Mouse (Mus musculus) monocyte, adult 2 months (primary cell): ENCODE measurements at regions not wholly inside any gene's neighbourhood (a gene's known extent, or its start where the extent isn't known, plus 50 kb on each side); places are given as distances from the start of the nearest gene placed in this dataset.
"Not testable (repeated sequence)": the region's sequence is repeated elsewhere in the genome, so short reads cannot be mapped to it uniquely, and the experiment has no call there.

Experiments
- DNase-seq, 2 experiments: peaks; one replicate each; pipeline ENCODE4 v3.0.0; 2022; ENCODE audit warnings: low spot score in 2 of 2, low read depth in 1 of 2

DNA sequence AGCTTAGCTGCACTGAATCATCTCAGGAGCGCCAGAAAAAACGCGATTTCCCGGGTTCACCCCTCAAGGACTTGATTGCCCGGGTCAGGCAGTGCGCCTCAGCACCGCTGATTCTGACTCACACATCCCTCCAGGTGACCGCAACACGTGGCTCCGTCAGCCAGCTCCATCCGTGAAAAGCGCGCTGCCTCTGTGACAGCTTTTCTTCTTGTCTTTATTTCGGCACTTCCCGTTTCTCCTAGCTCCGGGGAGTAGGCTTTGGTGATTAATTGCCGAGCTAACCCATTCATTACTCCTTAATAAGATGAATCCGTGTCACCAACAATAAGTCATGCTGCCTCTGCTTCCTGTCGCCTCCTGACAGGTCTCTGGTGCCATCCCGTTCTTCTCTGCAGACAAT, 108.6 kb downstream of the Katnal1 start:
- DNase-seq: peak; percentile 21 to 27

GRCm38 (mm10) chr5:148819423-148819822, 109.7 kb downstream of the Katnal1 start:
- no peak for DNase-seq

DNA sequence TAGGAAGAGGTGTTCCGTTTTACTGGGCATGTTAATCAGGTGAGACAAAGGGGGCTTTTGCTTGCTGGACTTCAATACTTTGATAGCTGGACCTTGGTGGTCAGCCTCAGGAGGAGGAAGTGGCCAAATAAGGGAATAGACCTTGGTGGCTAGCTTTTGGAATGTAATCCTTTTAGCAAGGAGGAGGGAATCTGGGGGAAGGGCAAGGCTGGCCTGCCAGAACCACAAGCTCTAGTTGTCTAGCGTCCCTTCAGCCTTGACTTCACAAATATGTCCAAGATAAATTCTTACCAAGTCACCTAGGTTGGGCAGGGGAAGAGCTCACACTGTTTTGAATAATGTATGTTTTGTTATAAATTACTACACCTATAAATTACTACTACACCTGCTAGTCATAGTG, 110.4 kb downstream of the Katnal1 start:
- no peak for DNase-seq

DNA sequence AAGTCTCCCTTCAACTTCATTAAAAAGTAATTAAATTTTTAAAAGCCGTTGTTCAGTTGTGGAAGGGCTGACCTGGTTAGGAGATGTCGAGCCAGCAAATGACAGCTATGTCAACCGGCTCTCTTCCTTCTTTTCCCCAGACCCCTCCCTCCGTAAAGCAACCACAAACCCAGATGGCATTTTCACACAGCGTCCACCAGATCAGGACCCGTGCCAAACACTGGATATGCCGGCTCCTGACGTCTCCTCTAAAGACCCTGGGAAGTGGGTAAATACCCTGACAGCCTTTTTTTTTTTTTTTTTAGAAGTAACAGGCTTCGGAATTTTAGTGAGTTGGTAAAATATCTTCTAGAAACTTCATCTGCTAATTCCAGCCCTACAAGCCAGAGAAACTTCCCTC, 116.3 kb downstream of the Katnal1 start:
- DNase-seq: no peak

GRCm38 (mm10) chr5:148812016-148812415, 117.1 kb downstream of the Katnal1 start:
- DNase-seq: peak in 1 of 2 experiments; percentile 45

DNA sequence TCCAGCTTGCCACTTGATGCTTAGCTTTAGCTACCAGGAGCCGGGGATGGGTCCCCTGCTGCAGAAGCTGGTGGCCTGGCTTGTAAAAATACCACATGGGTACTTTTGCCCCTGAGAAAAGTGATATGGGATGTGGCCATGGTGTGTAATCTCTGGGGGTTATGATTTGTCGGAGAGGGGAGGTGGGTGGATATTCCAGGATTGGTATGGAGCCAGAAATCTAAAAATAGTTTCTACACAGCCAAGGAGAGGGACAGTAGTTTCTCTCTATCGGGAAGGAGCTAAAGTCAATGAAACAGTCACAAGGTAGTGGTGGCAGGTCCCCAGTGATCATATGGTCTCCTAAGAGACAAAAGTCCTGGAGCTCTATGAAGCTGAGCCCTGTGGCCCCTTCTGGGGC, 119.6 kb downstream of the Katnal1 start:
- DNase-seq: no peak

- DNase-seq: no peak
Observed at GRCm38 (mm10) chr5:148809055-148809454, 120.1 kb downstream of the Katnal1 start.

GRCm38 (mm10) chr5:148808426-148808825, 120.7 kb downstream of the Katnal1 start:
- DNase-seq: no peak

GRCm38 (mm10) chr5:148807612-148808011, 121.5 kb downstream of the Katnal1 start:
- no peak for DNase-seq

GRCm38 (mm10) chr5:148805030-148805429, 124.1 kb downstream of the Katnal1 start:
- peak in 1 of 2 experiments; percentile 44 for DNase-seq

DNA sequence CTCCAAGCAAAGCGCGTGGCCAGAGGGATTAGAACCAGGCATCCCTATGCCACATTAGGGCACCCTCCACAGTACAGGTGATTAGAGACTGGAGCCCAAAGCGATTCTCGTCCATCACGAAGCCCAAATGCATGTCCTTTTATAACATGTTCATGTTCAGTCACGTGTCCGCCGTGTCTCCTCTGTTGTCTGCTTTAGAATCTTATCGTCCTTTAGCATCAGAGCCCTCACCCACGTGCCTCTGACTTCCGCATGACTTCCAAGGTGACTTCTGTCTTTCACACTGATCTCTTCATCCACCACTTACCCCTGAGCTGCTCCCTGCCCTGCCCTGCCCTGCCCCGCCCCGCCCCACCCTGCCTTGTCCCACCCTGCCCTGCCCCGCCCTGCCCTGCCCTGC, 125.3 kb downstream of the Katnal1 start:
- no peak for DNase-seq

GRCm38 (mm10) chr5:148802720-148803119, 126.4 kb downstream of the Katnal1 start:
- no peak for DNase-seq

DNA sequence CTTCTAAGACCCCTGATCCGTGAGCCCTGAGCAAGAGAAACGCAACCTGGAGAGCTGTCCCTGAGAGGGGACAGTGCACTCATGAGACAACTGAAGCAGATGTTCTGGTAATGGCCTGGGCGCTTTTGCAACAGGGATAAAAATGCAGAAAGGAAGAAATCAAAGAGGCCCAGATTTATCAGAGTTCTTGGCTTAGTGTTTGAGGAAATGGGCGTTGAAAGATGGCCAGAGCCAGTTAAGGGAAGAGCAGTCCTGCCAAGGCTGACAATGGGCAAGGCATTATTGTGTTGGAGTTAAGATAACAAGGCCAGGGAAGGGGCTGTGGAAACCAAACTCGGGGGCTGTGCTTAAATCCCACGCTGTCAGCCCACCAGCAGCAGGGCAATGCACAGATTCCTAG, 130.6 kb downstream of the Katnal1 start:
- no peak for DNase-seq

GRCm38 (mm10) chr5:148796072-148796471, 133.0 kb downstream of the Katnal1 start:
- no peak for DNase-seq

DNA sequence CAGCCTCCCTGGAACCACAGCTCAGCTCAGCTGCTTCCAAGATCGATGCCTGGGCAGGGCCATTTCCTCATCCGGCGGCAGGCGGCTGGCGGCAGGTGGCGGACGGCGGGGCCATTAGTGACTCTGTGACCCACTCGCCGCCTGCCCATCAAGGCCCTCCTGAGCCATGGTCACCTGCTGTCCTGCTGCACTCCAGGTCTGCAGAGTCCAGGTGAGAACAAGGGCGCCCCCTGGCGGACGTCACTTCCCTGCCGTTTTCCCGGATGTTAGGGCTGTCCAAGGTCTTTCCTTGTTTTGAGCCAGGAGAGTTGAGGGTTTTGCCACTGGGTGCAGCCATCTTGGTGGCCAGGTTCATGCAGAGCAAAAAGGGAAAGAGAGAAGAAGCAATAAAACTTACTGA, 134.7 kb downstream of the Katnal1 start:
- peak in 1 of 2 experiments; percentile 23 for DNase-seq

DNA sequence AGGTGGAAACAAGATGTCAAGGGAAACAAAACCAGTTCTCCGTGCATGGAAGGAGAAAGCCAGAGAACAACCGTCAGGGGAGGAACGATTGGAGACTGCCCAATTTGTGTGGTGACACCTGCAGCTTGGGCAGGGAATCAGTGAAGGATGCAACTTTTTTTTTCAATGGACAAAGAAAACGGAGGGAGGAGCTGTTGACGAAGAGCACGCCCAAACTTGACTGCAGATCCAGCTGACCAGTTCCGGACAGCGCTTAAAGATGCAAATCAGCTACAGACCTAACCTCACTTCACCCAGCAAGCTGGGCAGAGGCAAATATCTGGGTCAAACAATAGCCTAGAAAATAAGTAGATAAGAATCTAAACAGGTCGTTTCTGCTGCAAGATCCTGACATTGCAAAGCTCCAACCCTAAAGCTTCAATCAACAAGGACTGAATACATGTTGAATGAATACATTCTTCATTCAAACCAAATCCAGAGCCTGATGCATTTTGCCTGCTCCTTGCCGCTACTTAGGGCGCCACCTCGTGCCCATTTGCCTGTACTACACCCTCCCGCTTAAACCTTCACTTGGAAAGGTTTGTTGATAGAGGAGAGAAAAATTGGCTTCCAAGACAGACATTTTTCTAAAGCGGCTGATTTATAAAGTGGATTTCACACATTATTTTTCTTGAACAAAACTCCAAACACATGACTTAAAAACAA, 136.2 kb downstream of the Katnal1 start:
- DNase-seq: peak in 1 of 2 experiments; percentile 74

GRCm38 (mm10) chr5:148791651-148792050, 137.5 kb downstream of the Katnal1 start:
- DNase-seq: no peak

GRCm38 (mm10) chr5:148790343-148790742, 138.8 kb downstream of the Katnal1 start:
- peak in 1 of 2 experiments; percentile 17 for DNase-seq

- DNase-seq: no peak
Observed at GRCm38 (mm10) chr5:148789823-148790222, 139.3 kb downstream of the Katnal1 start.

GRCm38 (mm10) chr5:148789147-148789566, 140.0 kb downstream of the Katnal1 start:
- DNase-seq: no peak

GRCm38 (mm10) chr5:148788690-148789089, 140.4 kb downstream of the Katnal1 start:
- DNase-seq: no peak

- DNase-seq: no peak
Observed at GRCm38 (mm10) chr5:148787270-148787669, 141.8 kb downstream of the Katnal1 start.

- not testable (repeated sequence) for DNase-seq
Observed at GRCm38 (mm10) chr5:148781076-148781475, 148.0 kb downstream of the Katnal1 start.
